Mouse (Mus musculus) kidney, adult 18-20 months (tissue): ENCODE measurements around the gene Rnf144a.
"Not testable (repeated sequence)": the region's sequence is repeated elsewhere in the genome, so short reads cannot be mapped to it uniquely, and the experiment has no call there.

ENCODE experiments used
- DNase-seq: peaks from one replicate; pipeline ENCODE4 v3.0.0; 2021

Rnf144a gene

DNA sequence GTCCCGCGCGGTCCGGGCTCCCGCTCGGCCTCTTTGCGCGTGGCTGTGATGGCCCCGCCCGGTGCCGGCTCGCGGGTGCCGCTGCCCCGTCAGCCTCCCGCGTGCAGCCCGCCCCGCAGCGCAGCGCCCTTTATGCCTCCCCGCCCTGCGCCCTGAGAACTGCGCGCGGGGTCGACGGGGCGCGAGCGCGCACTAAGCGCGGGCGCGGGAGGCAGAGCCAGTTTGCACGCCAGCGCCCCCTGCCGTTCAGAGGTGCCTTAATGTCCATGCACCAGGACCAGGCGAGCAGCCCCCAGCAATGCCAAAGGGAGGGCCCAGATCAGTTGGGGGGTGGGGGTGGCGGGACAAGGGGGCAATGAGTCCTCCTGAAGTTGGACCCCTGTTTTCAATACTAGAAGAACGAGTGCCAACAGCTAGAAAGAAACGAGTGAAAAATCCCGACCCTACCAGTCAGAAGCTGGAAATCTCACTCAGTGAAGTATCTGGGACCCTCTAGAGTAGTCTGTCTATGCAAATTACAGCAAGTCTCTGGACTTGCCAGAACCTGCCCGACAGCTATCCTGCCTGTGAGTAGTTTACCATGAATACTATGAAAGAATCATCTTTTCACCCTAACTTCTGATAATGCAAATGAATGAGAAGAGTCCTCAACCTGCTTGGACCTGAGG, at the start of gene Rnf144a:
Rnf144a (minus strand) TSS at position 151 of the 668 bp plus-strand sequence.
- DNase-seq = peak; percentile 91

- no peak for DNase-seq
Measured at GRCm38 (mm10) chr12:26460091-26460490, 45.0 kb upstream of the Rnf144a start.

- DNase-seq = peak; percentile 81
Measured at GRCm38 (mm10) chr12:26456028-26456698, 41.1 kb upstream of the Rnf144a start, which contains the start of gene Rsad2. Rsad2 (minus strand) TSS chr12:26456452.

- no peak for DNase-seq
Measured at GRCm38 (mm10) chr12:26454682-26455081, 39.6 kb upstream of the Rnf144a start.

DNA sequence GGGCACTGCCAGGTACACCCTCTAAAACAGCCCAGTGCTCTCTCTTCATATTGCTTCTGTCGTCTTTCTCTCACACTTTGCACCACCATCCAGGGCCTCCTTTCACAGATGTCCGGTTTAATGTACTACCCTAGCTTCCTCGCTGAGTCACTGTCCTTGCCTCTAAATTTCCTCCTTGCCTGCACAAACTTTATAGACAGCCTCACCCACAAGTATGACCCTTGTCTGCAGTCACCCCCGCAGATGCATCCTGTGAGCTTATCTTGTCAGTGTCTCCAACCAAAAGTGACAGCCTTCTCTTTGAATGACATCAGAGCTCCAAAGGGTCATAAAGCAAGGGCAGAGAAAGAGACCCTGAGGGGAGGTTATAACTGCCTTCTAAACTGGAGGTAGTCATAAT, 37.9 kb upstream of the Rnf144a start:
- DNase-seq = no peak

DNA sequence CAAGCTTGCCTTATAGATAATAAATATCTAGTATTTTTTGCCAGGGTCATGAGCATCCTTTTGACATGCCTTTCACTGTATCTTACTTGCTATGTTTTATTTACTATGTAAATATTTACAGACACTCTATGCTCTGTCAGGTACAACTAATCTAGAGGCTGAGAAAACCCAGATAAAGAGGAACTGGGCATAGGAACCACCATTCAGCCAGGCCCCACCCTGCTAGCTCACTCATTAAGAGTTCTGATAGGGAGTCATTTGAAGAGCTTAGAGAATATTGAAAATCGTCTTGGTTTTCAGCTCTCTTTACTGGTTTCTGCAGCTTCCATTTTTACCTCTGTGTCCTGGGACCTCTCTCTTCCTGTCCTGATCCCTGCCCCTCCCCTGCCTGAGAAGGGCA, 36.1 kb upstream of the Rnf144a start:
- no peak for DNase-seq

GRCm38 (mm10) chr12:26449483-26449882, 34.4 kb upstream of the Rnf144a start:
- DNase-seq = no peak

GRCm38 (mm10) chr12:26446377-26447045, 31.5 kb upstream of the Rnf144a start:
- DNase-seq = no peak

DNA sequence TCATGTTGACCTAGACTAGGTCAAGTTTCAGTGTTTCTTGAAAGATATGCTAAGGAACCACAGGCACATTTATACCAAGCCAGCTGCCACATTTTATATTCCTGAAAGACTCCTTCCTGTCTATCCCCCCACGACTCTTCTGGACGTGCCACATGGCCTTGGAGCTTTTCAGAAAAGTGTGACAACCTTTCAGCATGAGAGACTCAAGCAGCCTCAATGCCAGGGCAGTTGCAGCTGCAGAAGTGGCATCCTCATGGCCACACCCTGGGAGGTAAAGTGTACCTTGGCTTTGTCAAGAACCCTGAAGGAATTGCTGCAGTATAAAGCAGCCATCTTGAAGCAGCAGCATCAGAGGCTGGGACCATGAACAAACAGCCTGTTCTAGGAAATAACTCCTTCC, 29.5 kb upstream of the Rnf144a start:
- DNase-seq = no peak

GRCm38 (mm10) chr12:26444054-26444453, 29.0 kb upstream of the Rnf144a start:
- DNase-seq = peak; percentile 88

DNA sequence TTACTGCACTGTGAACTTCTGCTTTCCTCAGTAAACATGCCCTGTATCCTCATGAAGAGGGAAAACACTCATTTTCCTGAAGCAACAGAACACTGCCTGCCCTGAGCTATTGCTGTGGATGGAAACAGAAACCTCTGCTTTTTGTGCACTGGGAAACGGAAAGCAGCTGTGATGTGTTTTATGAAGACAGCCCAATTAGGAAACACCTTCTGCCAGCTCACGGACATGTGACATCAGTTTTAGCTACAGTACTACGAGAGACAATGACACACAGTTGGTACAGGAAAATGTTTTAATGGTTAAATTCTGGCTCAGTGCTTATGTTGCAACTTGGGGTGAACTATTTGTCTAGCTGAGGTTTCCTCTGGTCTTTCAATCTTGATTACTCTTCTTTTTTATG, 24.3 kb upstream of the Rnf144a start:
- DNase-seq = no peak

GRCm38 (mm10) chr12:26437950-26438349, 22.9 kb upstream of the Rnf144a start:
- no peak for DNase-seq

DNA sequence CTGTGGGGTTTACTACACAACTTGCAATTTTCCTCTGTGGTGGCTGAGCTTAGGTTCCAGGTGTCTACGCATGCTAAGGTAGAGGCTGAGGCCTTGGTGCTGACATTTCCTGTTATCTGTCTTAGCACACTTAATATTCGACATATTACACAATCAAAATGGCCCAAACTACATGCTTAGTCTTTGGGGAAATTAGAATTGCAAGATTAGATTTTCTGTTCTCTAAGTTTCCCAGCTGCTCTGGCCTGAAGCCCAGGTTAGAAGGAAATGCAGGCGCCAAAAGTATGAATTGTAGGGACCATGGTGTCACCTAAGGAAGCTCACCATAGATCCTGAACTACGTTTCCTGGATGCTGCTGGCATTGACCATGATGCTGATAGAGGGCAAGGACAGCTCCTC, 21.3 kb upstream of the Rnf144a start:
- DNase-seq = peak; percentile 25

DNA sequence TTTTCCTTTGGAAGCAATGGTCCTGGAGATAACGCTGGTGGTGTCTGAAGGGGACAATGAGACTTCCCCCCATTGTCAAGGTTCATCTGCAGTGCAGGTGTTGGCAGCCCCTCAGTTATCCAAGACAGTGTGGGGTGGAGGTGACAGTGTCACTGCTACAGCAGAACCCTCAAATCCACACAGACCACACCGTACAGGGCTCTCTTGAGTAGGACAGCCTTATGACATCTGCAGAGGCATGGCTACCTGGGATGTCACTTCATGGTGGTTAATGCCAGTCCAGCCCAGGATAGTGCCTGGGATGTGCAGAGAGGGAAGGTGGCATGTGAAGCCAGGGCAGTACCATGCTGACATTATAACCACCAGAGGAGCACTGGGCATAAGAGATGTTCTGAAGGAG, 13.7 kb upstream of the Rnf144a start:
- DNase-seq = not testable (repeated sequence)

DNA sequence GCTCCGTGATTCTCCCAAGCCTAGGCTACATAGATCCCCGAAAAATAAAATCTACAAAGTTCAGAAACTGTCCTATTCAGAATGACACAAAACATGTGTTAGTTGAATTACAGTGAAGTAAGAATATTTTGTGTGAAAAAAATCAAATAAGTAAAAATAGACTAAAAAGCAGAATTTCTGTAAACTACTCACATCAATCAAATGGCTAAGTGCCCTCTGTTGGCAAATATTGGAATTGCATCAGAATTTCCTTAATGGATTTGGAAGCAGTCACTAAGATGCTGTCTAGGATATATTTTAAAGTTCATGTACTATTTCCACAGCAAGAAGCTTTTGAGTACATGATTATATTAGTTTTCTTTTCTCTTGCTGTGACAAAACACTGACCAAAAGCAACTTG, 9.8 kb upstream of the Rnf144a start:
- DNase-seq = no peak

- no peak for DNase-seq
Measured at GRCm38 (mm10) chr12:26418322-26418721, 3.3 kb upstream of the Rnf144a start.

GRCm38 (mm10) chr12:26416636-26417295, 1.7 kb upstream of the Rnf144a start:
- DNase-seq = no peak

DNA sequence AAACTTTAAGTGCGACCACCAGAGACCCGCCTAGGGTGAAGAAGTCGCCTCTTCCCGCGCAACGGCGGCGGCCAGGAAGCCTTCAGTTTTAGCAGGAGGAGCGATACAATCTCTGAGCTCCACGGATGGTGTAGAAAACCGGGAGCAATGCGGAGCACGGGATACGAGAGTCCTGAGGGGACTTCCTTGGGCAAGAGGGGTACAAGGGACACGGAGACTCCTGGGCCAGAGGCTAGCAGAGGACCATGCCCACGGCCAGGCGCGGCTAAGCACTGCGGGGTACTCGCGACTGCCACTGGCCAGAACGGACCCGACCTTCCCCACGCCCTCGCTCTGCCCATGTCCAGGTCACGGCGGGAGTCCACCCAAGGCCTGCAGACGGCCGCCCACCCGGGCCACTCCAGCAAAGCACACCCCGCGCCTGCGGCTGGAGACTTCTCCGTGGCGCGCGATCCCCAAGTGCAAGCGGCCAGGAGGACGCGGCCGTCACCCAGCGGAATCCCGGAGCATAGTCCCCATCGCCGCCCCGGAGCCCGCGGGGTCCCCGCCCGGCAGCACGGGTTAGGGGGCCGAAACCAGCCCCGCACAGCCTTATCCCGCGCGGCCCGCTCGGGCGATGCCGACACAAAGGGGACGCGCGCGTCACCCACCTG, 477 bp downstream of the Rnf144a start:
- peak; percentile 52 for DNase-seq

GRCm38 (mm10) chr12:26413961-26414411, 1.1 kb downstream of the Rnf144a start:
- no peak for DNase-seq

GRCm38 (mm10) chr12:26412802-26413201, 2.3 kb downstream of the Rnf144a start:
- no peak for DNase-seq

DNA sequence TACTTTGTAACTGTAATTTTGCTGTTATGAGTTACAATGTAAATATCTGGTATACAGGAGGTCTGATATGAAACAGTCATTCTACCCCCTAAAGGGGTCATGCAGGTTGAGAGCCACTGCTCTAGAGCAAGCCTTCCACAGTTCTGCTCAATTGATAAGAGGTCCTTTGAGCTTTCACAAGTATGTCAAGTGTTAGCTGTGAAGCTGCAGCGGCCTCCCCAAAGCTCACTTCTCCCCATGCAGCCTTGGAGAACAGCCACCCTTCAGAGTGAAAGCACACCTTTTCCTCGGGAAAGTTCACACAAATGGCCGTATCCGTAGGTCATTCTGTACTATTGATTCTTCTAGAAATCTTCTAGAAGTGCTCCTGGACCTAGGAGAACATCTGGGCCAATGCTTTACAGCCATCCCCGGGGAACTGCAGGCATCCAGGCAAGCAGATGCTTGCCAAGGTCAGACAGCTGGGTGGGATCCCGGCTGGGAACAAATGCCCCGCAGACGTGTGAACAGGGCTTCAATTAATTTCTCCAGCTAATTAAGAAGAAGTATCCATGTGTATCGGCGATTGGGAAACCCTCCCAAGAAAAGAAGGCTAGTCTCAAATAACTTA, 3.1 kb downstream of the Rnf144a start:
- no peak for DNase-seq

GRCm38 (mm10) chr12:26410443-26410842, 4.6 kb downstream of the Rnf144a start:
- DNase-seq = no peak
